Mouse (Mus musculus): ENCODE data around the gene Fam98a. TPM values are rescaled to one million over a fixed set of nuclear protein-coding genes. Genes with fewer than 3 reads are reported as not detected.

The Fam98a gene
- polyA plus RNA-seq, 1 experiment from 2014 or later: 24.4 TPM

GRCm38 (mm10) chr17:75509257-75509656, 42.5 kb downstream of the Fam98a start:
- Histone ChIP-seq H3K27ac (ENCODE audit: low read length) (no peak overlapping the region), H3K4me1 (ENCODE audit: control insufficient read depth, insufficient read depth, low read length) (no peaks in the 10 kb centered on the region), H3K27me3 (ENCODE audit: control insufficient read depth, insufficient read depth, low read depth, low read length) (no peaks in the 10 kb centered on the region), H3K9ac (ENCODE audit: low read depth, low read length) (no peak overlapping the region), H3K4me3 (ENCODE audit: low read depth, low read length) (no peak overlapping the region), H3K4me2 (ENCODE audit: low read length) (no peak overlapping the region), H3K36me3 (ENCODE audit: control insufficient read depth, insufficient read depth, low read length) (no peaks in the 10 kb centered on the region), H3K9me3 (replicated peaks; ENCODE audit: control insufficient read depth, low read length, poor library complexity, severe bottlenecking) (no peaks in the 10 kb centered on the region)
- 90% methylated on average over 5 of the region's 5 CpGs for WGBS
- ATAC-seq: no peak

GRCm38 (mm10) chr17:75506708-75507641, 44.8 kb downstream of the Fam98a start:
- H3K27me3 ChIP-seq (ENCODE audit: control insufficient read depth, insufficient read depth, low read depth, low read length): no peaks in the 10 kb centered on the region
- 83% methylated on average over 10 of the region's 10 CpGs for WGBS
- ATAC-seq: no peak
- H3K4me2 ChIP-seq (ENCODE audit: low read length): no peak overlapping the region
- H3K36me3 ChIP-seq (ENCODE audit: control insufficient read depth, insufficient read depth, low read length): no peaks in the 10 kb centered on the region
- H3K27ac ChIP-seq (ENCODE audit: low read length): no peak overlapping the region
- no peaks in the 10 kb centered on the region for H3K4me1 ChIP-seq (ENCODE audit: control insufficient read depth, insufficient read depth, low read length)
- H3K4me3 ChIP-seq (ENCODE audit: low read depth, low read length): no peak overlapping the region
- H3K9me3 ChIP-seq (replicated peaks; ENCODE audit: control insufficient read depth, low read length, poor library complexity, severe bottlenecking): no peaks in the 10 kb centered on the region
- no peak overlapping the region for H3K9ac ChIP-seq (ENCODE audit: low read depth, low read length)

DNA sequence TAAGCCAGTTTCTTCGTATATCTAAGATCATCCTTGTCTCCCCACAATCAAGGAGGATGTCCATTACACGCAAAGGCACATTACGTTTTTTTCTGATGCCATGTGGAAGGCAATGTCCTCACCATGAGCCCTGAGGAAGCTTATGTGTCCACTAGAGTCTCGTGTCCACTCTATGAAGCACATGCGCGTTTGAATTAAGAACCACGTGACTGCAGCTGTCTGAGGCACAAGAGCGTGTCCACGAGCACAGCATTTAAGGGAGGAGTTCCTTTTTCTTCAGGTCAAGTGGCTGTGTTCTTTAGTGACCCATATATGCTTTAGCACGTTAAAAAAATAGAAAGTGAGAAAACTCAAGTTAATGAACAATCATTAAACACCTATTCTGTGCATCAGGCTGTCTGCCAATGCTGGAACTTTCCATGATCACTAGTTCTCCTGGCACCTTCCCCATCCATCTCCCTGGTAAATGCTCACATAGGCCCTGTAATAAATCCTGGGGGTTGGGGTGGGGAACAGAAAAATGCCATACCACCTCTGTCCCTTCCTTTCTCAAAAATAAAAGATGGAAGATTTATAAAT, 45.6 kb downstream of the Fam98a start:
- no peak overlapping the region for H3K9ac ChIP-seq (ENCODE audit: low read depth, low read length)
- WGBS: 91% methylated on average over 10 of the region's 10 CpGs

GRCm38 (mm10) chr17:75505053-75505452, 46.7 kb downstream of the Fam98a start:
- no peak for ATAC-seq
- no peaks in the 10 kb centered on the region for H3K36me3 ChIP-seq (ENCODE audit: control insufficient read depth, insufficient read depth, low read length)
- no peak overlapping the region for H3K4me3 ChIP-seq (ENCODE audit: low read depth, low read length)
- H3K4me1 ChIP-seq (ENCODE audit: control insufficient read depth, insufficient read depth, low read length): no peaks in the 10 kb centered on the region
- H3K27ac ChIP-seq (ENCODE audit: low read length): no peak overlapping the region
- no peaks in the 10 kb centered on the region for H3K27me3 ChIP-seq (ENCODE audit: control insufficient read depth, insufficient read depth, low read depth, low read length)
- WGBS: 93% methylated on average over 5 of the region's 5 CpGs
- H3K9me3 ChIP-seq (replicated peaks; ENCODE audit: control insufficient read depth, low read length, poor library complexity, severe bottlenecking): no peaks in the 10 kb centered on the region
- H3K4me2 ChIP-seq (ENCODE audit: low read length): no peak overlapping the region
- no peak overlapping the region for H3K9ac ChIP-seq (ENCODE audit: low read depth, low read length)

More for the DNA sequence above, 45.6 kb downstream of the Fam98a start:
- H3K4me1 ChIP-seq (ENCODE audit: control insufficient read depth, insufficient read depth, low read length): no peaks in the 10 kb centered on the region
- no peak overlapping the region for H3K4me2 ChIP-seq (ENCODE audit: low read length)
- ATAC-seq: no peak
- no peaks in the 10 kb centered on the region for H3K9me3 ChIP-seq (replicated peaks; ENCODE audit: control insufficient read depth, low read length, poor library complexity, severe bottlenecking)
- H3K36me3 ChIP-seq (ENCODE audit: control insufficient read depth, insufficient read depth, low read length): no peaks in the 10 kb centered on the region
- H3K27me3 ChIP-seq (ENCODE audit: control insufficient read depth, insufficient read depth, low read depth, low read length): no peaks in the 10 kb centered on the region
- H3K4me3 ChIP-seq (ENCODE audit: low read depth, low read length): no peak overlapping the region
- no peak overlapping the region for H3K27ac ChIP-seq (ENCODE audit: low read length)

- no peak for ATAC-seq
- H3K27me3 ChIP-seq (ENCODE audit: control insufficient read depth, insufficient read depth, low read depth, low read length): no peaks in the 10 kb centered on the region
- H3K4me3 ChIP-seq (ENCODE audit: low read depth, low read length): no peak overlapping the region
- H3K9ac ChIP-seq (ENCODE audit: low read depth, low read length): no peak overlapping the region
- H3K4me2 ChIP-seq (ENCODE audit: low read length): no peak overlapping the region
- H3K36me3 ChIP-seq (ENCODE audit: control insufficient read depth, insufficient read depth, low read length): no peaks in the 10 kb centered on the region
- H3K4me1 ChIP-seq (ENCODE audit: control insufficient read depth, insufficient read depth, low read length): no peaks in the 10 kb centered on the region
- no peak overlapping the region for H3K27ac ChIP-seq (ENCODE audit: low read length)
- H3K9me3 ChIP-seq (replicated peaks; ENCODE audit: control insufficient read depth, low read length, poor library complexity, severe bottlenecking): no peaks in the 10 kb centered on the region
- 87% methylated on average over 3 of the region's 3 CpGs for WGBS
These were observed 48.7 kb downstream of the Fam98a start for GRCm38 (mm10) chr17:75503031-75503430.

GRCm38 (mm10) chr17:75498241-75498651, 53.5 kb downstream of the Fam98a start:
- Histone ChIP-seq H3K36me3 (ENCODE audit: control insufficient read depth, insufficient read depth, low read length) (no peaks in the 10 kb centered on the region), H3K4me2 (ENCODE audit: low read length) (no peak overlapping the region), H3K9ac (ENCODE audit: low read depth, low read length) (no peak overlapping the region), H3K4me1 (ENCODE audit: control insufficient read depth, insufficient read depth, low read length) (no peaks in the 10 kb centered on the region), H3K27ac (ENCODE audit: low read length) (no peak overlapping the region), H3K27me3 (ENCODE audit: control insufficient read depth, insufficient read depth, low read depth, low read length) (no peaks in the 10 kb centered on the region), H3K9me3 (replicated peaks; ENCODE audit: control insufficient read depth, low read length, poor library complexity, severe bottlenecking) (no peaks in the 10 kb centered on the region), H3K4me3 (ENCODE audit: low read depth, low read length) (no peak overlapping the region)
- 86% methylated on average over 6 of the region's 6 CpGs for WGBS
- ATAC-seq: no peak

GRCm38 (mm10) chr17:75495213-75495612, 56.5 kb downstream of the Fam98a start:
- Histone ChIP-seq H3K27me3 (ENCODE audit: control insufficient read depth, insufficient read depth, low read depth, low read length) (no peaks in the 10 kb centered on the region), H3K27ac (ENCODE audit: low read length) (no peak overlapping the region), H3K9me3 (replicated peaks; ENCODE audit: control insufficient read depth, low read length, poor library complexity, severe bottlenecking) (no peaks in the 10 kb centered on the region), H3K4me2 (ENCODE audit: low read length) (no peak overlapping the region), H3K9ac (ENCODE audit: low read depth, low read length) (no peak overlapping the region), H3K36me3 (ENCODE audit: control insufficient read depth, insufficient read depth, low read length) (no peaks in the 10 kb centered on the region), H3K4me1 (ENCODE audit: control insufficient read depth, insufficient read depth, low read length) (no peaks in the 10 kb centered on the region), H3K4me3 (ENCODE audit: low read depth, low read length) (no peak overlapping the region)
- no peak for ATAC-seq
- 85% methylated on average over 4 of the region's 4 CpGs for WGBS

Measured in midbrain, embryonic 16.5 days (tissue).